Mouse (Mus musculus) testis, adult 2 months (tissue): ENCODE measurements at regions not wholly inside any gene's neighbourhood (a gene's known extent, or its start where the extent isn't known, plus 50 kb on each side); places are given as distances from the start of the nearest gene placed in this dataset.

Experiments
- H3K27ac ChIP-seq: fragments of 200-500 bp; 2 replicates; pipeline ENCODE4 v1.5.1; 2012; ENCODE audit warnings: low read depth, low read length; ENCODE audit not compliant: control insufficient read depth, insufficient read depth
- H3K27me3 ChIP-seq: fragments of 200-500 bp; 2 replicates; pipeline ENCODE4 v1.6.1; 2012; ENCODE audit warnings: mild to moderate bottlenecking, low read length, moderate library complexity; ENCODE audit not compliant: control insufficient read depth, insufficient read depth
- H3K36me3 ChIP-seq: fragments of 200-500 bp; 2 replicates; pipeline ENCODE4 v1.6.1; 2012; ENCODE audit warnings: mild to moderate bottlenecking, low read length; ENCODE audit not compliant: control insufficient read depth, insufficient read depth
- H3K4me1 ChIP-seq: fragments of 200-500 bp; 2 replicates; pipeline ENCODE4 v1.6.1; 2012; ENCODE audit warnings: low read length; ENCODE audit not compliant: control insufficient read depth, insufficient read depth
- H3K4me3 ChIP-seq: fragments of 200-500 bp; 2 replicates; pipeline ENCODE4 v1.5.1; 2012; ENCODE audit warnings: low read depth, mild to moderate bottlenecking, low read length, moderate library complexity, mixed read lengths; ENCODE audit not compliant: control insufficient read depth
- CTCF ChIP-seq: fragments of 200-500 bp; IDR thresholded peaks from 2 replicates; pipeline ENCODE4 v1.5.1; 2012; ENCODE audit warnings: low read depth, mild to moderate bottlenecking, inconsistent platforms, low read length, moderate library complexity; ENCODE audit not compliant: control insufficient read depth, insufficient read depth, insufficient replicate concordance
- POLR2A ChIP-seq: fragments of 200-500 bp; IDR thresholded peaks from 2 replicates; pipeline ENCODE4 v1.6.1; 2012; ENCODE audit warnings: low read depth, mild to moderate bottlenecking, inconsistent platforms, low read length, moderate library complexity; ENCODE audit not compliant: control insufficient read depth

DNA sequence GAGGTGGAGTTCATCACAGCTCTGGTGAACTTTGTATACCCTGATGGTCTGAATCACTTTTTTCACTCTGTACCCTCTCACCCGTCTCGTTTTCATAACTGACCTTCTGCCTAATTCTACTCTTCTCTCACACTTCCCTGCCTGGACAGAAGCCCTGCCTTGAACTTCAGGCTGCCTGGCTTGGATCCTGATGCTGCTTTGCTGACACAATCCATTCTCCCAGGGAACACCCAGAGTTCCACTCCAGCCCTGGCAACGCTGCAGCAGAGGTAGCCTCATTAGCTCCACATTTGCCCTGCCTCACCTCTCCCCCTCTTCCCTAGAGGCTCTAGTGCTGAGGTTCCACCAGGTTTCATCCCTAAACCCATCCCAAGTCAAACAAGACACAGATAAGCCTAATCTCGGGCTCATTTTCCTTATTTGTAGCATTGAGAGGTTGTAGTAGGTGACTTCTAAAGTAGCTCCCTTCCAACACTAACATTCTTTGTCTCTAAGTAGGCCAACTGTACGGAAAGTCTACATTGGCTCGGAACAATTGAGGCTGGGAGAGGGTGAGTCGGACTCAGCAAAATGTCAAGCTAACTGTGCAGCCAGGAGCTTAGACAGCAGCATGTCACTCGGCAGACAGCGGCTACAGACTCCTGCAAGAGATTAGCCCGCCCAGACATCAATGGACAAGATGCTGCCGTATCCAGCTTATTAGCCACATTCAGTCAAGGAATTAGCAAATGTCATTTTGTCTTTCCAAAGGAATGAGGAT lies 60.0 kb upstream of the Eed start:
- peak overlapping the region; percentile 63 for H3K27ac ChIP-seq

GRCm38 (mm10) chr7:90041565-90042024 lies 60.8 kb upstream of the Eed start:
- no peaks in the 10 kb centered on the region for H3K4me1 ChIP-seq
- TF ChIP-seq POLR2A (no peak), CTCF (no peak)
- no peaks in the 10 kb centered on the region; the same call in 1 of the 2 replicates for H3K36me3 ChIP-seq
- H3K27me3 ChIP-seq = no peaks in the 10 kb centered on the region
- H3K27ac ChIP-seq = no peak overlapping the region
- H3K4me3 ChIP-seq = no peak overlapping the region

More for the DNA sequence above, 60.0 kb upstream of the Eed start:
- Histone ChIP-seq H3K27me3 (no peaks in the 10 kb centered on the region), H3K36me3 (no peaks in the 10 kb centered on the region; the same call in 1 of the 2 replicates), H3K4me1 (no peaks in the 10 kb centered on the region), H3K4me3 (no peak overlapping the region)
- TF ChIP-seq CTCF = no peak
- TF ChIP-seq POLR2A = no peak

GRCm38 (mm10) chr7:90042364-90042763 lies 61.6 kb upstream of the Eed start:
- no peak overlapping the region for H3K27ac ChIP-seq
- H3K4me1 ChIP-seq = no peaks in the 10 kb centered on the region
- no peaks in the 10 kb centered on the region; the same call in 1 of the 2 replicates for H3K36me3 ChIP-seq
- no peaks in the 10 kb centered on the region for H3K27me3 ChIP-seq
- no peak overlapping the region for H3K4me3 ChIP-seq
- no peak for TF ChIP-seq CTCF
- no peak for TF ChIP-seq POLR2A

DNA sequence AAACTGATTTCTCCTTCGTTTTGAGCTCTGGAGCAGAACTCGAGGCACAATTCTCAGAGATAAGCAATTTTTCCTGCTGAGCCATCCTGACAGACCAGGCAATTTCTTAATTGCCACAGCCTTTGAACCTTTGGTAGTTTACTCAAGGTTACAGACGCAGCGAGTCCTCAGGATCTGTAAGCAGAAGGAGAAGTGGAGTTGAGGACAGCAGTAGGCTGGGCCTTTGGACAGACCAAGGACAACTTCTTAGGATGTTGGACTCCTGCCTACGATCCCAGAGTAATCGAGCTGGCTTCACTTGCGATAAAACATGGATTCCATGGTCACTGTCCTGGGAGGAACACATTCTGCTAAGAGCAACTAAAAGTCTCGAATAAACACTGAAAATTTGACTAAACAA lies 62.7 kb upstream of the Eed start:
- H3K27me3 ChIP-seq = no peaks in the 10 kb centered on the region
- TF ChIP-seq CTCF = no peak
- TF ChIP-seq POLR2A = no peak
- no peaks in the 10 kb centered on the region for H3K4me1 ChIP-seq
- H3K27ac ChIP-seq = peak overlapping the region; percentile 33; the same call in 1 of the 2 replicates
- H3K4me3 ChIP-seq = no peak overlapping the region
- no peaks in the 10 kb centered on the region; the same call in 1 of the 2 replicates for H3K36me3 ChIP-seq

- Histone ChIP-seq H3K27ac (no peak overlapping the region), H3K27me3 (no peaks in the 10 kb centered on the region), H3K4me1 (no peaks in the 10 kb centered on the region), H3K4me3 (no peak overlapping the region), H3K36me3 (no peaks in the 10 kb centered on the region; the same call in 1 of the 2 replicates)
- no peak for TF ChIP-seq POLR2A
- no peak for TF ChIP-seq CTCF
Measured at GRCm38 (mm10) chr7:90044100-90044698, 63.4 kb upstream of the Eed start.

GRCm38 (mm10) chr7:90045208-90045800 lies 64.5 kb upstream of the Eed start:
- no peak overlapping the region for H3K27ac ChIP-seq
- H3K27me3 ChIP-seq = no peaks in the 10 kb centered on the region
- TF ChIP-seq POLR2A (no peak), CTCF (no peak)
- H3K4me1 ChIP-seq = no peaks in the 10 kb centered on the region
- no peaks in the 10 kb centered on the region; the same call in 1 of the 2 replicates for H3K36me3 ChIP-seq
- H3K4me3 ChIP-seq = no peak overlapping the region

GRCm38 (mm10) chr7:90046228-90046627 lies 65.4 kb upstream of the Eed start:
- Histone ChIP-seq H3K4me1 (no peaks in the 10 kb centered on the region), H3K36me3 (no peaks in the 10 kb centered on the region), H3K27me3 (no peaks in the 10 kb centered on the region), H3K4me3 (no peak overlapping the region), H3K27ac (no peak overlapping the region)
- no peak for TF ChIP-seq POLR2A
- no peak for TF ChIP-seq CTCF
